In genomic region chr5:114358833-114359232, GRCm38 (mm10) we compare ENCODE assay signal across 12 mouse cellular contexts. TPM values are rescaled to one million over a fixed set of nuclear protein-coding genes. Genes with fewer than 3 reads are reported as not detected.
DNase-seq lines count a peak whose midpoint lies in the region; TF ChIP-seq lines count a peak whose summit lies in the region.
"Had no signal": no experiment of that assay in that cellular context is flagged by ENCODE, and none has a peak within 500 bp of the region (broad histone marks: within the 10 kb centered on the region; RNA-seq: fewer than 3 reads in every experiment).

No protein-coding gene starts in this region.

- TF ChIP-seq POLR2A in myocyte (IDR thresholded peaks at IDR 0.05; ENCODE audit: insufficient read length, low read depth), result no peak

- DNase-seq in embryo, embryonic 10 days (ENCODE audit: low spot score), result peak; percentile 50
- no peak for DNase-seq in embryo, embryonic 9.5 days (ENCODE audit: extremely low spot score)
- peak; percentile 50 to 71 for DNase-seq in frontal cortex, adult 2 months (ENCODE audit: extremely low spot score in 1 of 2, low spot score in 1 of 2)
- DNase-seq in layer of hippocampus, adult 9-11 months, result peak; percentile 82
- DNase-seq in adrenal gland, postnatal 36 days, result no peak
- no peak for DNase-seq in T-cell, adult 2 months (ENCODE audit: low spot score)
- DNase-seq in cerebellum, postnatal 4 days (ENCODE audit: low spot score in 2 of 2), result no peak
- DNase-seq: lung, postnatal 36 days had no signal

- H3K4me3 ChIP-seq in myocyte, result no peak overlapping the region
- H3K4me3 ChIP-seq: embryonic facial prominence, embryonic 10.5 days; heart, embryonic 12.5 days; neural tube, embryonic 12.5 days had no signal

- H3K4me2 ChIP-seq in myocyte (ENCODE audit: low read depth), result no peak overlapping the region
- H3K4me2 ChIP-seq: heart, embryonic 12.5 days; neural tube, embryonic 12.5 days had no signal

- H3K79me2 ChIP-seq in myocyte (ENCODE audit: control insufficient read depth, insufficient read depth), result no peaks in the 10 kb centered on the region

- no peaks in the 10 kb centered on the region for H3K36me3 ChIP-seq in myocyte (ENCODE audit: control insufficient read depth, insufficient read depth)

- no peaks in the 10 kb centered on the region for H3K27me3 ChIP-seq in myocyte (ENCODE audit: control insufficient read depth, insufficient read depth, insufficient read length)
- H3K27me3 ChIP-seq: heart, embryonic 12.5 days; neural tube, embryonic 12.5 days had no signal

- no peak overlapping the region for H3ac ChIP-seq in myocyte (ENCODE audit: control insufficient read depth, insufficient read length)

TF ChIP-seq in myocyte, 11 proteins besides CTCF, POLR2A, EP300 and RAD21:
- no peak for TF ChIP-seq MYOD1 (IDR thresholded peaks at IDR 0.05; ENCODE audit: control insufficient read depth in 1 of 3, insufficient read length in 2 of 3, low read depth in 2 of 3)
- TF ChIP-seq POLR2AphosphoS2 (IDR thresholded peaks at IDR 0.05; ENCODE audit: insufficient read length, low read depth), result peak; percentile 29

RNA-seq across cellular contexts. Expression of gene Kctd10, which starts 21.5 kb away (rescaled TPM):
- 56.8 and 57.4 TPM in 2 replicates for polyA plus RNA-seq in frontal cortex, adult 2 months (2012; rRNA removed)
- polyA plus RNA-seq in myocyte (2012; fragmentation: generic; extraction: Trizol), result 84.1 TPM
- total RNA-seq in adrenal gland, postnatal 36 days (2021), result 10 to 100 TPM; 62.7 to 71.9 TPM

RNA-seq across cellular contexts. Expression of gene Ube3b, which starts 21.6 kb away (rescaled TPM):
- polyA plus RNA-seq in frontal cortex, adult 2 months (2012; rRNA removed), result 80.8 and 85.5 TPM in 2 replicates
- 56.0 TPM for polyA plus RNA-seq in myocyte (2012; fragmentation: generic; extraction: Trizol)
- total RNA-seq in adrenal gland, postnatal 36 days (2021), result 10 to 100 TPM; 60.3 to 79.0 TPM

Comparison
In these comparisons a context has a peak if more than half of its experiments do, and no peak if none do; other contexts are left out.
1. DNase-seq: peak in embryo, embryonic 10 days (single experiment), frontal cortex, adult 2 months (2 of 2) and layer of hippocampus, adult 9-11 months (single experiment); none in embryo, embryonic 9.5 days (single experiment), adrenal gland, postnatal 36 days (0 of 2), T-cell, adult 2 months (single experiment) and cerebellum, postnatal 4 days (0 of 2).